Mouse (Mus musculus) neural tube, embryonic 10.5 days (tissue): Measurements from ENCODE around the gene Rassf5.

Experiments
- DNase-seq: peaks from one replicate; pipeline ENCODE4 v3.0.0-alpha.2; 2017; ENCODE audit warnings: low spot score; ENCODE audit errors: extremely low spot score

Gene Rassf5

GRCm38 (mm10) chr1:131245089-131245856 lies at the start of gene Rassf5:
Rassf5 (minus strand) TSS chr1:131245258.
- peak; percentile 65 for DNase-seq

GRCm38 (mm10) chr1:131293922-131294250 lies 48.8 kb upstream of the Rassf5 start:
- no peak for DNase-seq

- no peak for DNase-seq
Observed at GRCm38 (mm10) chr1:131293221-131293921, 48.3 kb upstream of the Rassf5 start.

GRCm38 (mm10) chr1:131290648-131291047 lies 45.6 kb upstream of the Rassf5 start:
- peak; percentile 50 for DNase-seq

- DNase-seq: no peak
Observed at GRCm38 (mm10) chr1:131288938-131289337, 43.9 kb upstream of the Rassf5 start.

- no peak for DNase-seq
Observed at GRCm38 (mm10) chr1:131287267-131287666, 42.2 kb upstream of the Rassf5 start.

GRCm38 (mm10) chr1:131286803-131287202 lies 41.7 kb upstream of the Rassf5 start:
- DNase-seq: no peak

- DNase-seq: no peak
Observed at GRCm38 (mm10) chr1:131284616-131285015, 39.6 kb upstream of the Rassf5 start.

- no peak for DNase-seq
Observed at GRCm38 (mm10) chr1:131284167-131284566, 39.1 kb upstream of the Rassf5 start.

- no peak for DNase-seq
Observed at GRCm38 (mm10) chr1:131281731-131282130, 36.7 kb upstream of the Rassf5 start.

GRCm38 (mm10) chr1:131280280-131280679 lies 35.2 kb upstream of the Rassf5 start:
- DNase-seq: no peak

GRCm38 (mm10) chr1:131279456-131279776 lies 34.4 kb upstream of the Rassf5 start, which contains the start of gene Ikbke:
Ikbke (minus strand) TSS chr1:131279606.
- no peak for DNase-seq

GRCm38 (mm10) chr1:131278606-131279455 lies 33.8 kb upstream of the Rassf5 start:
- DNase-seq: no peak

- DNase-seq: no peak
Observed at GRCm38 (mm10) chr1:131276831-131277230, 31.8 kb upstream of the Rassf5 start.

GRCm38 (mm10) chr1:131275577-131275976 lies 30.5 kb upstream of the Rassf5 start:
- no peak for DNase-seq

GRCm38 (mm10) chr1:131274725-131275539 lies 29.9 kb upstream of the Rassf5 start:
- DNase-seq: no peak

GRCm38 (mm10) chr1:131269797-131270578 lies 24.9 kb upstream of the Rassf5 start:
- DNase-seq: peak; percentile 87

GRCm38 (mm10) chr1:131268776-131269175 lies 23.7 kb upstream of the Rassf5 start:
- DNase-seq: no peak

- no peak for DNase-seq
Observed at GRCm38 (mm10) chr1:131263905-131264304, 18.8 kb upstream of the Rassf5 start.

GRCm38 (mm10) chr1:131260309-131260656 lies 15.2 kb upstream of the Rassf5 start:
- DNase-seq: peak; percentile 69
